Comparison of ENCODE assay signal across 14 mouse cellular contexts in genomic region chr3:9554916-9555315, GRCm38 (mm10).
"Had no signal": no experiment of that assay in that cellular context is flagged by ENCODE, and none has a peak within 500 bp of the region (broad histone marks: within the 10 kb centered on the region; RNA-seq: fewer than 3 reads in every experiment).

No protein-coding gene starts in this region.

- ATAC-seq: liver, postnatal 0 days; midbrain, embryonic 16.5 days had no signal

- DNase-seq: lung, adult 2 months; lung, postnatal 14 days; lung, postnatal 36 days; midbrain, embryonic 14.5 days; retina, postnatal 1 day; right cerebral cortex, adult 18-20 months; right cerebral cortex, postnatal 25 days; right cerebral cortex, postnatal 4 days; spleen, adult 18-20 months; thymus, adult 18-20 months; thymus, postnatal 14 days; thymus, postnatal 36 days had no signal
